Mouse (Mus musculus) spleen, postnatal 10 days (tissue): ENCODE results near the gene Tiprl.

Source experiments
- DNase-seq, 2 experiments: peaks; one replicate each; pipeline ENCODE4 v3.0.0; 2021 to 2022; ENCODE audit warnings: low spot score in 2 of 2

Gene Tiprl

DNA sequence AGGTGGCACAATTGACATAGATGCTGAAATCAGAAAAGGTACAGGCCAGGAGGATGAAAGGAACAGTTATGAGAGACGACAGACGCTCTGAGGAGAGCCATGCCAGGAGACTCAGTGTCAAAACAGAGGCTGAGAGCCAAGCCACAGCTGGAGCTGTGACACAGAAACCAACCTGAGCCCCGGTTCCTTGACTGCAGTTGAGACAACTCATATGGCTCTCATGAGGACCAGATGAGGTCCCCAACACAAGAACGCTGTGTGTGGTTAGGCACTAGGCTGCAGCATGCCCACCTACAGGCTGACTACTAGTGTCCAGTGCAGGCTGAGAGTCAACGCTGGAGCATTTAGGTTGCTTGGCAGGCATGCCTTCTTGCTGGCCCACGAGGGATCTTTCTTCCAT lies 58.7 kb downstream of the Tiprl start:
- DNase-seq = no peak

DNA sequence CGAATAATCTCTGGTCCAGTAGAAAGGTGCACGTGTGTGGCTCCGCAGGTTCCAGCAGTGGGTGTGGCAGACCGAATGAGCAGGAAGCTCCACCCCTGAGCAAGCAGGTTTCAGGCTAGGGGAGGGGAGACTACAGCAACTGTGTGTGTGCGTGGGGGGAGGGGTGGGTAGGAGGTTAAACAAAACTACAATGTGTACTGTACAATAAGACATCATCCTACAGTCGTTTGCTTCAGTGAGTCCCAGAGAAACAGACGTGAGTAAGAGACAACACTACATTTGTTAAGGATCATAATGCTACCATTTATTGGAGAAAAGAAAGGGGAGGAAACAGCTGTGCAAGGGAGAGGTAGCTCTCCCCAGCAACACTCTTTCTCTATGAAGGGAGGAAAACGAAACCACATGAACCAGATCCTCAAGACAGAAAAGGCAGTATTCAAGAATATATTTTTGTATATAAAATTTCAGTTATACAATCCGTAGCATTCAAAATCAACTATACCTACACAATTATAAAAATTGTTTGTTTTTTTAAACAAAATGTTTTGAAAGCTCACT lies 62.7 kb downstream of the Tiprl start:
- DNase-seq = no peak

DNA sequence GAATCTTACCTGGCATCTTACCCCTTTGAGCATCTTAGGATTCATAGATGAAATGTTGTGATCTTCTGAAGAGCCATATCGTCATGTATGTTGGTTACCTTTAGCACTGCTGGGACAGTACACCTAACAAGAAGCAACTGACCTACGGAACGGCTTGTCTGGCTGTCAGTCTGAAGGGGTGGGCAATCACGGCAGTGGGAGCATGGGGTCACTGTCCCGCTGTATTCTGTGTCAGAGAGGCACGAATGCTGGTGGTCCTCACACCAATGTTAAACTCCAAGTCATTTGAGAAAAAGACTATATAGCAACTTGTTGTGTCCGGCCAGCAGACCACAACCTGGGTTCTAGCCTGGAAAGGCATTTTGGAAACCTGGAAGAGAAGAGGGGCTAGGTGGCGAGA lies 65.5 kb downstream of the Tiprl start:
- DNase-seq = no peak

DNA sequence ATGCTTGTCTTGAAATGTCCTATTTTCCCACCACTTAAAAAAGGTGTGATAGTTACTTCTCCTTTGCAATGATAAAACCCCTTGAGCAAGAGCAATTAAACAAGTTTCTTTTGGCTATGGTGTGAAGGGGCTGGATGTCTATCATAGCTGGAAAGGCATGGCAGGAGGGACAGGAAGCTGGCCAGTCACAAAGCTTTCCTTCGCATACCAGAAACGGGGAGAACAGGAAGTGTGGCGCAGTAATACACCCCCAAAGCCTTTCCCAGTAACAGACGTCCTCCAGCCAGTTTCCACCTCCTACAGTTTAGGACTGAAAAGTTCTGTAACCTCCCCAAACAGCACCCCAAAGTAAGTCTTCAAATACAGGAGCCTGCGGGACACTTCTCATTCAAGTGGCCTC lies 66.6 kb downstream of the Tiprl start:
- no peak for DNase-seq

DNA sequence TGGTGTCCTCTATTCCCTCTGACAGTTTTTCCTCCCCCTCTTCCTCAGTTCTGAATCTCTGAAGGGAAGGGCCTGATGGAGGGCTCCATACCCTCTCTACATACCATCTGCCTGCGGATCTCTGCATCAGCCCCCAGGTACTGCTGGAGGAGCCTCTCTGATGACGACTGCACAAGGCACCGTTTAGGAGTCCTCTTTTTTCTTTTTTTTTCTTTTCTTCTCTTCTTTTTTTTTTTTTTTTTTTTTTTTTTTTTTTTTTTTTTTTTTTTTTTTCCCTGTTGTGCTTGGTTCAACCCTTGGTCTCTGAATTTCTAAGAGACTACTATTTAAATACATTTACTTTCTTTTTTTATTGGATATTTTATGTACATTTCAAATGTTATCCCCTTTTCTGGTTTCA lies 67.3 kb downstream of the Tiprl start:
- no peak for DNase-seq

DNA sequence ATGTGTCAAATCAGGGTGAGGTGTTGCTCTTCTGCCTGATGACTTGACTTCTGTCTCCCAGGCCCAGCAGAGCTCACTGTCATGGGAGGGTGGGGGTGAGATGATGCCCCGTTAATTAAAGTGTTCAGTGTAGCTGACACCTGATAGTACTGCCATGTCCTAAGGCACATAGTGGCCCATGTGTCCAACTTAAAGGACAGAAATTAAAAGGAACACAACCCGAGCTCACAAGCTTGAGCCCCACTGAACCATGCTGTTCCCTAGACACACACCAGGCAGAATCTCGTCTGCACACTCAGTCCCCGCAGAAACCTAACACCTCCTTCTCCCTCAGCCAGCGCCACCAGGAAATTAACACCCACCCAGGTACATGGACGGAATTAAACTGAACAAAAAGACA lies 71.9 kb downstream of the Tiprl start:
- DNase-seq = no peak
